Mouse (Mus musculus): ENCODE data around the gene Lsm2. TPM values are rescaled to one million over a fixed set of nuclear protein-coding genes. Genes with fewer than 3 reads are reported as not detected.
A peak's percentile ranks its signal among the peaks of the same experiment; 100 is the strongest.
"Not testable (repeated sequence)": the region's sequence is repeated elsewhere in the genome, so short reads cannot be mapped to it uniquely, and the experiment has no call there.

Lsm2 gene
- polyA plus RNA-seq, 1 experiment from 2014 or later = 215 TPM

- H3K9me3 ChIP-seq (replicated peaks); H3K27ac ChIP-seq; H3K36me3 ChIP-seq; H3K4me1 ChIP-seq: not testable (repeated sequence)
- Histone ChIP-seq H3K4me3 (peak within 1 kb of the TSS; percentile 44), H3K9ac (peak within 1 kb of the TSS; percentile 45), H3K4me2 (peak within 1 kb of the TSS; percentile 69), H3K27me3 (replicated peaks) (peaks cover 66% of the 10 kb centered on the region)
- peak; percentile 89 for ATAC-seq
- WGBS (ENCODE audit: insufficient replicate concordance) = under 1% methylated on average over 32 of the region's 33 CpGs
Measured at GRCm38 (mm10) chr17:34972069-34972749, 9.5 kb upstream of the Lsm2 start, which contains the start of the genes Hspa1a and Hspa1l. Gene Hspa1a, minus strand, starts transcription at chr17:34972156. Gene Hspa1l, plus strand, starts transcription at chr17:34972703.

- Histone ChIP-seq H3K9ac (no peak overlapping the region), H3K4me3 (no peak overlapping the region), H3K4me1 (peaks cover 21% of the 10 kb centered on the region), H3K4me2 (no peak overlapping the region), H3K36me3 (peaks cover 10% of the 10 kb centered on the region), H3K27ac (no peak overlapping the region), H3K27me3 (replicated peaks) (peaks cover 31% of the 10 kb centered on the region), H3K9me3 (replicated peaks) (no peaks in the 10 kb centered on the region)
- 63% methylated on average over 3 of the region's 3 CpGs for WGBS (ENCODE audit: insufficient replicate concordance)
- ATAC-seq = no peak
Measured at GRCm38 (mm10) chr17:34975581-34976492, 5.8 kb upstream of the Lsm2 start.

DNA sequence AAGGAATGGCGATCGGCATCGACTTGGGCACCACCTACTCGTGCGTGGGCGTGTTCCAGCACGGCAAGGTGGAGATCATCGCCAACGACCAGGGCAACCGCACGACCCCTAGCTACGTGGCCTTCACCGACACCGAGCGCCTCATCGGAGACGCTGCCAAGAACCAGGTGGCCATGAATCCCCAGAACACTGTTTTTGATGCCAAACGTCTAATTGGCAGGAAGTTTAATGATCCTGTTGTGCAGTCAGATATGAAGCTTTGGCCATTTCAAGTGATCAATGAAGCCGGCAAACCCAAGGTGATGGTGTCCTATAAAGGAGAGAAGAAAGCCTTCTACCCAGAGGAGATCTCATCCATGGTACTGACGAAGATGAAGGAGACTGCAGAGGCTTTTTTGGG, 4.7 kb upstream of the Lsm2 start:
- Histone ChIP-seq H3K4me3 (no peak overlapping the region), H3K9ac (no peak overlapping the region), H3K9me3 (replicated peaks) (no peaks in the 10 kb centered on the region), H3K27ac (no peak overlapping the region), H3K27me3 (replicated peaks) (peaks cover 24% of the 10 kb centered on the region), H3K36me3 (peaks cover 10% of the 10 kb centered on the region), H3K4me2 (no peak overlapping the region), H3K4me1 (peaks cover 24% of the 10 kb centered on the region)
- ATAC-seq = no peak
- WGBS (ENCODE audit: insufficient replicate concordance) = 88% methylated on average over 20 of the region's 20 CpGs

DNA sequence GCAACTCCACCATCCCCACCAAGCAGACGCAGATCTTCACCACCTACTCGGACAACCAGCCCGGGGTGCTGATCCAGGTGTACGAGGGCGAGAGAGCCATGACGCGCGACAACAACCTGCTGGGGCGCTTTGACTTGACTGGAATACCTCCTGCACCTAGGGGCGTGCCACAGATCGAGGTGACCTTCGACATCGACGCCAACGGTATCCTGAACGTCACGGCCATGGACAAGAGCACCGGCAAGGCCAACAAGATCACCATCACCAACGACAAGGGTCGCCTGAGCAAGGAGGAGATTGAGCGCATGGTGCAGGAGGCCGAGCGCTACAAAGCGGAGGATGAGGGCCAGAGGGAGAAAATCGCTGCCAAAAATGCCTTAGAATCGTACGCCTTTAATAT, 3.4 kb upstream of the Lsm2 start:
- Histone ChIP-seq H3K27ac (no peak overlapping the region), H3K27me3 (replicated peaks) (peaks cover 11% of the 10 kb centered on the region), H3K9ac (no peak overlapping the region), H3K4me3 (no peak overlapping the region), H3K36me3 (peaks cover 10% of the 10 kb centered on the region), H3K9me3 (replicated peaks) (no peaks in the 10 kb centered on the region), H3K4me2 (no peak overlapping the region), H3K4me1 (peaks cover 24% of the 10 kb centered on the region)
- ATAC-seq = no peak
- 82% methylated on average over 27 of the region's 27 CpGs for WGBS (ENCODE audit: insufficient replicate concordance)

DNA sequence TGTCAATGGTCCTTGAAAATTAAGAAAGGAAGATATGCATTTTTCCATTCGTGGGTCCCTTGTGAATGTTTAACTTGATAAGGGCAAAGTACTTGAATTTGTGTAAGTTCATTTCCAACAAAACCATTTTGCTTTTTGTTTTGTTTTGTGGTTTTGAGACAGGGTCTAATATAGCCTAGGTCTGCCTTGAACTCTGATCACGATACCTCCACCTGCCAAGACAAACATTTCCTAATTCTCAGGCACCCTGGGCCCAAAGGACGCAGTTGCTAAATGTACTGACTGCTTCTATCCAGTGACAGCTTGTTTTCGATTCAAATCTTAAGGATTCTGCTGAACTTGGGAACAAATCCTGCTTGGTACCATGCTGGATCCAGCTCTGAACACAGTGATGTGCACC, 2.0 kb upstream of the Lsm2 start:
- Histone ChIP-seq H3K4me2 (no peak overlapping the region), H3K9me3 (replicated peaks) (no peaks in the 10 kb centered on the region), H3K36me3 (peaks cover 20% of the 10 kb centered on the region), H3K4me3 (no peak overlapping the region), H3K4me1 (peaks cover 37% of the 10 kb centered on the region), H3K27ac (no peak overlapping the region), H3K27me3 (replicated peaks) (no peaks in the 10 kb centered on the region), H3K9ac (peak overlapping the region; percentile 4)
- 76% methylated on average over 4 of the region's 4 CpGs for WGBS (ENCODE audit: insufficient replicate concordance)
- ATAC-seq = no peak

DNA sequence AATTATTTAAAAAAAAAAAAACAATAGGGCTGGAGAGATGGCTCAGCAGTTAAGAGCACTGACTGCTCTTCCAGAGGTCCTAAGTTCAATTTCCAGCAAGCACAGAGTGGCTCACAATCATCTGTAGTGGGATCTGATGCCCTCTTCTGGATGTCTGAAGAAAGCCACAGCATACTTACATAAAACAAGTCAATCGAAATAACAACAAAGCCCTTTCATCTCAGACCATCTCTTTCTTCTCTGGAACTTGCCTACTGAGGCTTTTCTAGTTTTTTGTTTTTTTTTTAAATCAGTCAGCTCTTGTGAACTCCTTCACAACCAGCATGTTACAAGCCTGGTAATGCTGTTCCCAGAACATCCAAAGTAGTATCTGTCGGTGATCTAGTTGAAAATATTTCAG, 1.0 kb upstream of the Lsm2 start:
- 18% methylated on average over 2 of the region's 2 CpGs for WGBS (ENCODE audit: insufficient replicate concordance)
- peak overlapping the region; percentile 94 for H3K27ac ChIP-seq
- H3K4me3 ChIP-seq = peak overlapping the region; percentile 83
- no peaks in the 10 kb centered on the region for H3K27me3 ChIP-seq (replicated peaks)
- H3K9me3 ChIP-seq (replicated peaks) = no peaks in the 10 kb centered on the region
- peak overlapping the region; percentile 88 for H3K9ac ChIP-seq
- H3K36me3 ChIP-seq = peaks cover 30% of the 10 kb centered on the region
- ATAC-seq = no peak
- peaks cover 45% of the 10 kb centered on the region for H3K4me1 ChIP-seq
- peak overlapping the region; percentile 80 for H3K4me2 ChIP-seq

DNA sequence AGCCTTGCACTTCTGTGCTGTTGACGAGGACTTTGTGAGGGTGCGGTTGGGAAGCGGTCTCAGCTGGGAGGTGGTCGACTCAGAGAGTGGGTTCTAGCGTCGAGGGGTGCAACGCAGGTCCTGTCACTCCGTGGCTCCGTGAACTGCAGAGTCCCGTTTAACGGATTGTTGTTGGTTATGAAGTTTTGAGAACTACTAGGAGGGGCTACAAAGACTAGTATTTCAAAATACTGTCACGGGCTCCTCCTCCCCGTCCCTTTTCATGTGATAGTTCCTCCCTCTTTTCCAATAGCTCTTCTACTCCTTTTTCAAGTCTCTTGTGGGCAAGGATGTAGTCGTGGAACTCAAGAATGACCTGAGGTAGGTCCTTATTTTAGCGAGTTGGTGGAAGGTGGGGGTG, 666 bp downstream of the Lsm2 start:
- no peaks in the 10 kb centered on the region for H3K9me3 ChIP-seq (replicated peaks)
- H3K4me1 ChIP-seq = peaks cover 45% of the 10 kb centered on the region
- WGBS (ENCODE audit: insufficient replicate concordance) = under 1% methylated on average over 15 of the region's 15 CpGs
- peak overlapping the region; percentile 80 for H3K4me2 ChIP-seq
- H3K27me3 ChIP-seq (replicated peaks) = no peaks in the 10 kb centered on the region
- peak overlapping the region; percentile 88 for H3K9ac ChIP-seq
- ATAC-seq = no peak
- peak overlapping the region; percentile 83 for H3K4me3 ChIP-seq
- H3K27ac ChIP-seq = peak overlapping the region; percentile 94
- H3K36me3 ChIP-seq = peaks cover 38% of the 10 kb centered on the region

GRCm38 (mm10) chr17:34984218-34984617, 2.6 kb downstream of the Lsm2 start:
- peaks cover 45% of the 10 kb centered on the region for H3K4me1 ChIP-seq
- WGBS (ENCODE audit: insufficient replicate concordance) = 57% methylated on average over 2 of the region's 2 CpGs
- H3K9me3 ChIP-seq (replicated peaks) = no peaks in the 10 kb centered on the region
- no peak overlapping the region for H3K9ac ChIP-seq
- no peak overlapping the region for H3K4me3 ChIP-seq
- no peaks in the 10 kb centered on the region for H3K27me3 ChIP-seq (replicated peaks)
- no peak for ATAC-seq
- no peak overlapping the region for H3K27ac ChIP-seq
- H3K36me3 ChIP-seq = peaks cover 48% of the 10 kb centered on the region
- H3K4me2 ChIP-seq = 0 out of 2 replicates have a peak overlapping the region, but pooled peaks have one; percentile 80

DNA sequence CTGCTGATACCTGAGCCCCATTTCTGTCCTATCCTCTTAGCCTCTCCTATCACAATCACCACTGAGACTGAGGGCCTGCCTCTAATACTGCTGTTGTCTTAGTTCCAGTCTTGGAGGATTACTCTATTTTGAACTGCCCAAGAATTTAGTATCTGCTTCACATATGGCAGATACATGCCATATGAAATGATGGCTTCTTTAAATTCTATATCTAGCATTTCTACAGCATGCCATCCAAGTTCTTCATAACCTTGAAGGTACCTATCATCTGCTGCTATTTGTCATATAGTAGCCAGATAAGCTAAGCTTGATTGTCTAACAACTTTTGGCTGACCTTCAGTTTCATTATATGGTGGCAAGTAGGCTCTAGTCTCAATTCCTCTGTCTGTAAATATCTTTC, 13.1 kb downstream of the Lsm2 start:
- Histone ChIP-seq H3K27ac (peak overlapping the region; percentile 22; the same call in 1 of the 2 replicates), H3K27me3 (replicated peaks) (no peaks in the 10 kb centered on the region), H3K4me1 (peaks cover 42% of the 10 kb centered on the region), H3K4me3 (no peak overlapping the region), H3K9ac (no peak overlapping the region), H3K9me3 (replicated peaks) (no peaks in the 10 kb centered on the region; the same call in 1 of the 2 replicates), H3K36me3 (peaks cover 71% of the 10 kb centered on the region), H3K4me2 (no peak overlapping the region)
- no peak for ATAC-seq

- peaks cover 69% of the 10 kb centered on the region for H3K36me3 ChIP-seq
- 83% methylated on average over 4 of the region's 4 CpGs for WGBS (ENCODE audit: insufficient replicate concordance)
- H3K4me2 ChIP-seq = peak overlapping the region; percentile 51; the same call in 1 of the 2 replicates
Measured at GRCm38 (mm10) chr17:34995192-34995591, 13.5 kb downstream of the Lsm2 start.

DNA sequence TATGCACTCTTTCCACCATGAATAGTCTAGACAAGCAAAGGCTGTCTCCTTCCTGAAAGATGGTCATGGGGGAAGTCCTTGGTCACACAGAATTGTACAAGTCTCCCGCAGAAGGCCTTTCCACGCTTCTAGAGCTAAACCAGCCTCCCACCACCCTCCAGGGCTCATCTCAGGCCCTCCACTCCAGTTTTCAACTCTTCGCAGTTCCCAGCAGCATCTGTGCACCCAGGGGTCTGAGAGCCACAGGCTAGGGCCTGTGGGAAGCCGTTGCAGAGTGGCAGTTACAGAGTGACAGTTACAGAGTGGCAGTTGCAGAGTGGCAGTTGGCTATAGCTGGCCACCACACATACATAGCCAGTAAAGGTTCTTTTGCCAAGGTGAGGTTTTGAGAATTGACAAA, 14.3 kb downstream of the Lsm2 start:
- 82% methylated on average over 4 of the region's 4 CpGs for WGBS (ENCODE audit: insufficient replicate concordance)
- Histone ChIP-seq H3K36me3 (peaks cover 62% of the 10 kb centered on the region), H3K4me1 (peaks cover 45% of the 10 kb centered on the region), H3K4me3 (peak overlapping the region; percentile 30), H3K4me2 (peak overlapping the region; percentile 51), H3K27ac (peak overlapping the region; percentile 70)
- not testable (repeated sequence) for ATAC-seq; H3K27me3 ChIP-seq (replicated peaks); H3K9ac ChIP-seq; H3K9me3 ChIP-seq (replicated peaks)

More at GRCm38 (mm10) chr17:34995192-34995591, 13.5 kb downstream of the Lsm2 start:
- Histone ChIP-seq H3K4me1 (peaks cover 45% of the 10 kb centered on the region), H3K27ac (peak overlapping the region; percentile 30; the same call in 1 of the 2 replicates)
- not testable (repeated sequence) for H3K4me3 ChIP-seq; ATAC-seq; H3K9ac ChIP-seq; H3K9me3 ChIP-seq (replicated peaks); H3K27me3 ChIP-seq (replicated peaks)
